9 mouse cellular contexts compared by ENCODE assay signal in genomic region chr17:5000871-5001270, GRCm38 (mm10). TPM values are rescaled to one million over a fixed set of nuclear protein-coding genes. Genes with fewer than 3 reads are reported as not detected.
DNase-seq lines count a peak whose midpoint lies in the region; ATAC-seq lines count a peak whose summit lies in the region.
"Had no signal": no experiment of that assay in that cellular context is flagged by ENCODE, and none has a peak within 500 bp of the region (broad histone marks: within the 10 kb centered on the region; RNA-seq: fewer than 3 reads in every experiment).

No protein-coding gene starts in this region.

- DNase-seq in forebrain, embryonic 10.5 days (ENCODE audit: extremely low spot score, low spot score) = no peak
- no peak for DNase-seq in forebrain, embryonic 11.5 days (ENCODE audit: low spot score)
- peak; percentile 42 for DNase-seq in ZHBTc4 (ENCODE audit: low read depth, low spot score)
- no peak for DNase-seq in layer of hippocampus, adult 9-11 months
- no peak for DNase-seq in kidney, adult 11 months
- no peak for DNase-seq in adrenal gland, postnatal 14 days

- H3K27me3 ChIP-seq in forebrain, embryonic 10.5 days (ENCODE audit: poor library complexity, severe bottlenecking) = no peaks in the 10 kb centered on the region
- H3K27me3 ChIP-seq in forebrain, embryonic 11.5 days (ENCODE audit: control insufficient read depth, insufficient read depth, low read length) = no peaks in the 10 kb centered on the region
- no peaks in the 10 kb centered on the region for H3K27me3 ChIP-seq in hindbrain, embryonic 12.5 days
- peaks cover 3% of the 10 kb centered on the region; the same call in 1 of the 2 replicates for H3K27me3 ChIP-seq in midbrain, embryonic 13.5 days

- no peak overlapping the region for H3K9ac ChIP-seq in forebrain, embryonic 11.5 days (ENCODE audit: low read length)
- no peak overlapping the region for H3K9ac ChIP-seq in hindbrain, embryonic 12.5 days
- peak overlapping the region; percentile 42; the same call in 1 of the 2 replicates for H3K9ac ChIP-seq in midbrain, embryonic 13.5 days (replicated peaks)
- H3K9ac ChIP-seq: liver, embryonic 14.5 days had no signal

- H3K4me1 ChIP-seq in forebrain, embryonic 10.5 days = peaks cover 86% of the 10 kb centered on the region
- H3K4me1 ChIP-seq in forebrain, embryonic 11.5 days (replicated peaks; ENCODE audit: control insufficient read depth, insufficient read depth, low read length) = peaks cover 7% of the 10 kb centered on the region
- peaks cover 64% of the 10 kb centered on the region for H3K4me1 ChIP-seq in hindbrain, embryonic 12.5 days
- H3K4me1 ChIP-seq in midbrain, embryonic 13.5 days (replicated peaks) = peaks cover 73% of the 10 kb centered on the region

- no peaks in the 10 kb centered on the region for H3K36me3 ChIP-seq in forebrain, embryonic 10.5 days (replicated peaks)
- no peaks in the 10 kb centered on the region for H3K36me3 ChIP-seq in forebrain, embryonic 11.5 days (ENCODE audit: control insufficient read depth, insufficient read depth, low read length)
- H3K36me3 ChIP-seq in hindbrain, embryonic 12.5 days = no peaks in the 10 kb centered on the region
- H3K36me3 ChIP-seq in midbrain, embryonic 13.5 days = no peaks in the 10 kb centered on the region

- WGBS in forebrain, embryonic 10.5 days = 58% methylated on average over 7 of the region's 7 CpGs
- 50% methylated on average over 7 of the region's 7 CpGs for WGBS in forebrain, embryonic 11.5 days
- 46% methylated on average over 7 of the region's 7 CpGs for WGBS in hindbrain, embryonic 12.5 days
- 45% methylated on average over 7 of the region's 7 CpGs for WGBS in midbrain, embryonic 13.5 days

- H3K27ac ChIP-seq in forebrain, embryonic 10.5 days = 0 out of 2 replicates have a peak overlapping the region, but pooled peaks have one; percentile 17
- H3K27ac ChIP-seq in forebrain, embryonic 11.5 days (ENCODE audit: low read depth, low read length) = no peak overlapping the region
- no peak overlapping the region for H3K27ac ChIP-seq in hindbrain, embryonic 12.5 days
- H3K27ac ChIP-seq in midbrain, embryonic 13.5 days = no peak overlapping the region
- H3K27ac ChIP-seq: liver, embryonic 14.5 days had no signal

- no peak overlapping the region; the same call in 1 of the 2 replicates for H3K4me3 ChIP-seq in forebrain, embryonic 10.5 days
- no peak overlapping the region for H3K4me3 ChIP-seq in forebrain, embryonic 11.5 days (ENCODE audit: low read depth, low read length)
- H3K4me3 ChIP-seq in hindbrain, embryonic 12.5 days = no peak overlapping the region; the same call in 1 of the 2 replicates
- peak overlapping the region; percentile 30 for H3K4me3 ChIP-seq in midbrain, embryonic 13.5 days (replicated peaks)

- H3K9me3 ChIP-seq in forebrain, embryonic 10.5 days = no peaks in the 10 kb centered on the region
- no peaks in the 10 kb centered on the region for H3K9me3 ChIP-seq in forebrain, embryonic 11.5 days (ENCODE audit: control insufficient read depth, low read length)
- H3K9me3 ChIP-seq in hindbrain, embryonic 12.5 days (replicated peaks) = no peaks in the 10 kb centered on the region
- H3K9me3 ChIP-seq in midbrain, embryonic 13.5 days = no peaks in the 10 kb centered on the region

- ATAC-seq in forebrain, embryonic 11.5 days (replicated peaks; ENCODE audit: low FRiP score) = no peak
- ATAC-seq in hindbrain, embryonic 12.5 days (ENCODE audit: low FRiP score) = no peak
- 0 out of 2 replicates have a peak, but pooled peaks have one; percentile 34 for ATAC-seq in midbrain, embryonic 13.5 days

- H3K4me2 ChIP-seq in forebrain, embryonic 11.5 days (ENCODE audit: low read depth, low read length, severe bottlenecking) = no peak overlapping the region
- H3K4me2 ChIP-seq in hindbrain, embryonic 12.5 days (replicated peaks) = peak overlapping the region; percentile 26
- H3K4me2 ChIP-seq in midbrain, embryonic 13.5 days (replicated peaks) = peak overlapping the region; percentile 48

RNA-seq across cellular contexts. Expression of gene Arid1b, which starts 6.7 kb away (rescaled TPM):
- 9.1 and 9.6 TPM in 2 replicates for polyA plus RNA-seq in forebrain, embryonic 10.5 days (2016; fragmentation: Nextera tagmentation; extraction: Ambion mirVana)
- 15.5 and 16.3 TPM in 2 replicates for polyA plus RNA-seq in forebrain, embryonic 11.5 days (2014; fragmentation: Nextera tagmentation; extraction: Ambion mirVana)
- polyA plus RNA-seq in hindbrain, embryonic 12.5 days (2016; fragmentation: Nextera tagmentation; extraction: Ambion mirVana) = 22.3 and 22.6 TPM in 2 replicates
- polyA plus RNA-seq in midbrain, embryonic 13.5 days (2015; fragmentation: Nextera tagmentation; extraction: Ambion mirVana) = 14.0 and 14.8 TPM in 2 replicates
- 70.0 and 75.6 TPM in 2 replicates for total RNA-seq in adrenal gland, postnatal 14 days (2021)
